Mouse (Mus musculus): ENCODE measurements at regions not wholly inside any gene's neighbourhood (a gene's known extent, or its start where the extent isn't known, plus 50 kb on each side); places are given as distances from the start of the nearest gene placed in this dataset.

DNA sequence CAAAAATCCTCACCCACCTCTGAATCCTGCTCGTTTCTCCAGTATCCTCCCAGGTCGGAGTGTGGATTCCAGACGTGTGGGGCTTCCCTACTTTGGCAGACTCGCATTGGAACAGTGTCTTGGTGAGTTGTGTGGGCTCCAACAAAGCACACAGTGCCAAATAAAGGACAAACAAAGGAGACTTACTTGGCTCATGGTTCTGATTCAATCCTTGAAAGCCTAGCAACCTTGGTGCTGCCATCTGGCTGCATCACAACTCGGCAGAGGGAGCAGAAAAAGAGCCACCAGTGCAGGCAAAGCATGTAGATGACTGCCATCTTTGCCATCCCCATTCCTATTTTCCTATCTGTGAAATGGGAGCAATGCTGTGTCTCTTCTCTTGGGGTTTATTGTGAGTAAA is 64.0 kb downstream of the Il9r start:
- peaks cover 7% of the 10 kb centered on the region; the same call in 1 of the 2 replicates for H3K4me1 ChIP-seq (replicated peaks; ENCODE audit: control insufficient read depth, insufficient read depth, low read length)
- H3K9ac ChIP-seq (ENCODE audit: low read length) = no peak overlapping the region
- H3K4me2 ChIP-seq (ENCODE audit: low read depth, low read length) = no peak overlapping the region
- H3K4me3 ChIP-seq (ENCODE audit: low read length) = no peak overlapping the region
- H3K36me3 ChIP-seq (ENCODE audit: control insufficient read depth, insufficient read depth, low read length) = no peaks in the 10 kb centered on the region
- H3K27ac ChIP-seq (ENCODE audit: low read length) = no peak overlapping the region
- H3K9me3 ChIP-seq (ENCODE audit: control insufficient read depth, low read length) = no peaks in the 10 kb centered on the region
- ATAC-seq (ENCODE audit: low read depth) = no peak
- H3K27me3 ChIP-seq (ENCODE audit: control insufficient read depth, insufficient read depth, low read depth, low read length) = no peaks in the 10 kb centered on the region
- 62% methylated on average over 5 of the region's 5 CpGs for WGBS

DNA sequence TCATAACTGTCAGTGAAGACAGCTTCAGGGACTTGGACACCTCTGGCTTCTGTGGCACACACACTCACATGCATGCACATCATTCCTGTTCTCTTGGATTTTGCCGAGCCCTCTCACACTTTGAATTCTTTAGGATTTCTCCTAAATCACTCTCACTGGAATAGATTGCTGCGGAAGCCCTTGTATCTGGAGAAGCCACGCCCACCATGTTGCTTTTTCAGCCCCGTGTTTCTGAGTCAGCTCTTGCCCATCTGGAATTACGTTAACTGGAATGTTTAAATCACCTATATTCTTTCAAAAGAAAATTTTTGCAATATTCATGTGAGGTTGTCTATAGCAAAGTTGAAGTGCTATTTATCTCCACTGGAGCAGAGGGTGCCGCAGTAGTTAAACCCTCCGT is 66.1 kb downstream of the Il9r start:
- no peak overlapping the region for H3K9ac ChIP-seq (ENCODE audit: low read length)
- no peaks in the 10 kb centered on the region for H3K36me3 ChIP-seq (ENCODE audit: control insufficient read depth, insufficient read depth, low read length)
- 62% methylated on average over 7 of the region's 7 CpGs for WGBS
- H3K4me3 ChIP-seq (ENCODE audit: low read length) = no peak overlapping the region
- H3K27ac ChIP-seq (ENCODE audit: low read length) = no peak overlapping the region
- H3K27me3 ChIP-seq (ENCODE audit: control insufficient read depth, insufficient read depth, low read depth, low read length) = no peaks in the 10 kb centered on the region
- peaks cover 7% of the 10 kb centered on the region; the same call in 1 of the 2 replicates for H3K4me1 ChIP-seq (replicated peaks; ENCODE audit: control insufficient read depth, insufficient read depth, low read length)
- H3K4me2 ChIP-seq (ENCODE audit: low read depth, low read length) = no peak overlapping the region
- ATAC-seq (ENCODE audit: low read depth) = no peak
- H3K9me3 ChIP-seq (ENCODE audit: control insufficient read depth, low read length) = no peaks in the 10 kb centered on the region

DNA sequence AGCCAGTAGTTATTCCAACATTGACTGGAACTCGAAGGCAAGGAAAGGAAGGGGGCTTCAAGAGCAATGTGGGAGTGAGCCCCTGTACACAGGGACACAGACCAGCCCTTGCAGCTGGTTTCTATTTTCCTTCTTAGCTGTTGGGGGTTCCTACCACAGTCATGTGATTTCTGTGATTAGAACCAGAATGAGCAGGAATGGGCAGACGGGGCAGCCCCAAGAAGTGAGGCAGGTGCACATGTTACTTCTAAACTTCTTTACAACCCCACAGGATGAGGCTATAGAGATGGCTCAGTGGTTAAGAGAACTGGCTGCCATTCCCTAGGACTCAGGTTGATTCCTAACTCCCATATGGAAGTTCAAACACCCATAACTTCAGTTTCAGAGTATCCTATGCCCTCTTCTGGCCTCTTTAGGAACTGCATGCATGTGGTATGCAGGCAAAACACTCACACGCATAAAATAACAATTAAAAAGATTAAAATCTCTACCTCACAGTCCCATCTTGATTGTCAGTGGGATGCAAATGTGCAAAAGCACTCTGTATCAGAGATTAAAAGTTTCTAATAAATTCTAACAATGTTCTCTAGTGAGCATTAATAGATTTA is 68.0 kb downstream of the Il9r start:
- Histone ChIP-seq H3K4me2 (ENCODE audit: low read depth, low read length) (no peak overlapping the region), H3K27me3 (ENCODE audit: control insufficient read depth, insufficient read depth, low read depth, low read length) (no peaks in the 10 kb centered on the region), H3K36me3 (ENCODE audit: control insufficient read depth, insufficient read depth, low read length) (no peaks in the 10 kb centered on the region), H3K4me3 (ENCODE audit: low read length) (no peak overlapping the region), H3K4me1 (replicated peaks; ENCODE audit: control insufficient read depth, insufficient read depth, low read length) (no peaks in the 10 kb centered on the region), H3K9me3 (ENCODE audit: control insufficient read depth, low read length) (no peaks in the 10 kb centered on the region), H3K27ac (ENCODE audit: low read length) (no peak overlapping the region), H3K9ac (ENCODE audit: low read length) (no peak overlapping the region)
- 71% methylated on average over 3 of the region's 3 CpGs for WGBS
- no peak for ATAC-seq (ENCODE audit: low read depth)

DNA sequence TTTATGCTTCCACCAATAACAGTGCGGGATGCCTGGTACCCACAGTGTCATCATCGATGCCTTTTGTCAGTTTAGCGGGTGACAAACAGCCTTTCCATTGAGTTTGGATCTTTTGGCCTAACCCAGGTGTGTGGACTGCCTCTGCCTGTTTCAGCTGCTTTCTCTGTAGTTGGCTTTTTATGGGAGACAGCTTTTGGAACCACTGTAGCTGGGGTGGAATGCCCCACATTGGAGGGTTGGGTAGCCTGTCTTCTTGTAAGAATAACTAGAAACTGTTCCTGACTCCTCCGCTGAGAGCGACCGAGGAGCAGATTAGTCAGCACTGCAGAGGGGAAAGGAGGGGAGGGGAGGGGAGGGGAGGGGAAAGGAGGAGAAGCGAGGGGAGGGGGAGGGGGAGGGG is 71.5 kb downstream of the Il9r start:
- no peak overlapping the region for H3K4me3 ChIP-seq (ENCODE audit: low read length)
- H3K36me3 ChIP-seq (ENCODE audit: control insufficient read depth, insufficient read depth, low read length) = no peaks in the 10 kb centered on the region
- no peak overlapping the region for H3K27ac ChIP-seq (ENCODE audit: low read length)
- no peaks in the 10 kb centered on the region for H3K4me1 ChIP-seq (replicated peaks; ENCODE audit: control insufficient read depth, insufficient read depth, low read length)
- H3K27me3 ChIP-seq (ENCODE audit: control insufficient read depth, insufficient read depth, low read depth, low read length) = no peaks in the 10 kb centered on the region
- no peaks in the 10 kb centered on the region for H3K9me3 ChIP-seq (ENCODE audit: control insufficient read depth, low read length)
- H3K9ac ChIP-seq (ENCODE audit: low read length) = no peak overlapping the region
- 52% methylated on average over 6 of the region's 7 CpGs for WGBS
- H3K4me2 ChIP-seq (ENCODE audit: low read depth, low read length) = no peak overlapping the region
- no peak for ATAC-seq (ENCODE audit: low read depth)

DNA sequence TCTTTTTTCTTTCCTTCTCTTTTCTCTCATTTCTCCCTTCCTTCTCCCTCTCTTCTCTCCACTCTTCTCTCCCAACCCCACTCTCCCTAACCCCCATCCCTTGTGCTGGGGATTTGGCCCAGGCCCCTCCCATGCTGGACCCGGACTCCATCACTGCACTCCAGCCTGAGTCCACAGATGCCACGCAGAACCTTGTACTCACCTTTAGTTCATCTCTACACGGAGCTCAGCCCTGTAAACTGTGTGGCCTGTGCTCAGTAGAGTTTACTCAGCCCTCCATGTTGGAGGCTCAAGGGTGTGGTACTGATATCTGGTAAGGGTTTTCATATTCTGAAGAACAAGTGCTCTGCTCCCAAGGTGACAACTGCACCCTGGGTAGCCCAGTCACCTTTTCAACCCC is 72.1 kb downstream of the Il9r start:
- no peak overlapping the region for H3K27ac ChIP-seq (ENCODE audit: low read length)
- no peaks in the 10 kb centered on the region for H3K27me3 ChIP-seq (ENCODE audit: control insufficient read depth, insufficient read depth, low read depth, low read length)
- no peaks in the 10 kb centered on the region for H3K9me3 ChIP-seq (ENCODE audit: control insufficient read depth, low read length)
- no peak overlapping the region for H3K9ac ChIP-seq (ENCODE audit: low read length)
- H3K4me3 ChIP-seq (ENCODE audit: low read length) = no peak overlapping the region
- 54% methylated on average over 3 of the region's 3 CpGs for WGBS
- no peak for ATAC-seq (ENCODE audit: low read depth)
- no peak overlapping the region for H3K4me2 ChIP-seq (ENCODE audit: low read depth, low read length)
- no peaks in the 10 kb centered on the region for H3K36me3 ChIP-seq (ENCODE audit: control insufficient read depth, insufficient read depth, low read length)
- H3K4me1 ChIP-seq (replicated peaks; ENCODE audit: control insufficient read depth, insufficient read depth, low read length) = no peaks in the 10 kb centered on the region

DNA sequence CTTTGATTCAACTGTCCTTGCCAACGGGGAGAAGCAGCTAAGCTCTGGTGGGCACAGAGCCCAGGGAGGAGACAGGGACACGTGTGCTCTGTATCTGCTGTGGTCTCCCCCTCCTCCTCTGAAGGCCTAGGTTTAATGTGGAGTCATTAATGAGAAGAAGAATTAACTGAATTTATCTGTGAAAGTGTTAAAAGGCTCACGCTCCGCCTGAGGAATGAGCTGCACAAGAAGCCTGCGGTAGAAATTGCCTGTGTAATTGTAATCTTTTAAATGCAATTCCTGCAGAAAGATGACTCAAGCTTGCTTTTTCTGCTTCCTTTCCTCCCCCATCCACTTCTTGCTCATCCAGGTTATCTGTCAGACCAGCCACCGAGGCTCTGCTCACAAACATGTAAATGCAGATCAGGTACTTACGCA is 72.7 kb downstream of the Il9r start:
- Histone ChIP-seq H3K9ac (ENCODE audit: low read length) (no peak overlapping the region), H3K9me3 (ENCODE audit: control insufficient read depth, low read length) (no peaks in the 10 kb centered on the region), H3K4me1 (replicated peaks; ENCODE audit: control insufficient read depth, insufficient read depth, low read length) (no peaks in the 10 kb centered on the region), H3K27me3 (ENCODE audit: control insufficient read depth, insufficient read depth, low read depth, low read length) (no peaks in the 10 kb centered on the region), H3K4me3 (ENCODE audit: low read length) (no peak overlapping the region), H3K27ac (ENCODE audit: low read length) (no peak overlapping the region), H3K36me3 (ENCODE audit: control insufficient read depth, insufficient read depth, low read length) (no peaks in the 10 kb centered on the region), H3K4me2 (ENCODE audit: low read depth, low read length) (no peak overlapping the region)
- no peak for ATAC-seq (ENCODE audit: low read depth)
- WGBS = 62% methylated on average over 7 of the region's 7 CpGs

DNA sequence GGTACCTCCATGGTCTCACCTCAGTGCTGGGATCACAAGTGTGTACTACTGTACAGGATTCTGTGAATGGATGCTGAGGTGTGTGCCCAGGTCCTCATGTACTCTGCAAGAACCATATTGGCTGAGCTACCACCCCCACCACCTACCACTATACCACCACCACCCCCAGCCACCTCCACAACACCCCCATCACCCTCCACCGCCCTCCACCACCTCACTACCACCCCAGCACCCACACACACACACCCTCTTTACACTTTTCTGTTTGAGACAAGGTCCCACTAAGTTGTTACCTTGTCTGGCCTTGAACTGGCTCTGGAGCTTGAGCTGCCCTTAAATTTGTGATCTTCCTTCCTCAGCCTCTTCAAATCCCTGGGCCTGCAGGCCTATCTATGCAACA is 73.3 kb downstream of the Il9r start:
- 70% methylated on average over 1 of the region's 1 CpGs for WGBS
- Histone ChIP-seq H3K27me3 (ENCODE audit: control insufficient read depth, insufficient read depth, low read depth, low read length) (no peaks in the 10 kb centered on the region), H3K27ac (ENCODE audit: low read length) (no peak overlapping the region), H3K36me3 (ENCODE audit: control insufficient read depth, insufficient read depth, low read length) (no peaks in the 10 kb centered on the region), H3K4me2 (ENCODE audit: low read depth, low read length) (no peak overlapping the region), H3K9me3 (ENCODE audit: control insufficient read depth, low read length) (no peaks in the 10 kb centered on the region), H3K9ac (ENCODE audit: low read length) (no peak overlapping the region), H3K4me1 (replicated peaks; ENCODE audit: control insufficient read depth, insufficient read depth, low read length) (no peaks in the 10 kb centered on the region), H3K4me3 (ENCODE audit: low read length) (no peak overlapping the region)
- no peak for ATAC-seq (ENCODE audit: low read depth)

DNA sequence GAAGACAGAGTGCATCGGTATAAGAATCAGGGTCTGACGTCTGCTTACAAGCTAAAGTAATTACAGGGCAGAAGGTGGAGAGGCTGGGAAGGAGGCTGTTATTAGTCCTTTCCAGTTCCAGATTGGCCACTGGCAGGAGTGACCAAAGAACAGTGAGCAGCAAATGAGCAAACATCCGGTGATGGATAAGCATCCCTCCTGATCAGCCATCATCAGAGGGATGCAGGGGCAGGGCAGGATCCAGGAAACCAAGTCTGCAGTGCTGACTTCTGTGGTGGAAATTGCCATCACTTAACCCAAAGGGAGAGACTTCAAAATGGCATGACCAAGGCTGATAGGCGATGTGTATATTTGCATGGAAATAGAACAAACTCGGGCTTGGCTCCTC is 73.8 kb downstream of the Il9r start:
- 69% methylated on average over 5 of the region's 5 CpGs for WGBS
- H3K36me3 ChIP-seq (ENCODE audit: control insufficient read depth, insufficient read depth, low read length) = no peaks in the 10 kb centered on the region
- H3K27me3 ChIP-seq (ENCODE audit: control insufficient read depth, insufficient read depth, low read depth, low read length) = no peaks in the 10 kb centered on the region
- H3K4me1 ChIP-seq (replicated peaks; ENCODE audit: control insufficient read depth, insufficient read depth, low read length) = no peaks in the 10 kb centered on the region
- no peak for ATAC-seq (ENCODE audit: low read depth)
- no peak overlapping the region for H3K9ac ChIP-seq (ENCODE audit: low read length)
- no peaks in the 10 kb centered on the region for H3K9me3 ChIP-seq (ENCODE audit: control insufficient read depth, low read length)
- no peak overlapping the region for H3K27ac ChIP-seq (ENCODE audit: low read length)
- no peak overlapping the region for H3K4me3 ChIP-seq (ENCODE audit: low read length)
- no peak overlapping the region for H3K4me2 ChIP-seq (ENCODE audit: low read depth, low read length)

DNA sequence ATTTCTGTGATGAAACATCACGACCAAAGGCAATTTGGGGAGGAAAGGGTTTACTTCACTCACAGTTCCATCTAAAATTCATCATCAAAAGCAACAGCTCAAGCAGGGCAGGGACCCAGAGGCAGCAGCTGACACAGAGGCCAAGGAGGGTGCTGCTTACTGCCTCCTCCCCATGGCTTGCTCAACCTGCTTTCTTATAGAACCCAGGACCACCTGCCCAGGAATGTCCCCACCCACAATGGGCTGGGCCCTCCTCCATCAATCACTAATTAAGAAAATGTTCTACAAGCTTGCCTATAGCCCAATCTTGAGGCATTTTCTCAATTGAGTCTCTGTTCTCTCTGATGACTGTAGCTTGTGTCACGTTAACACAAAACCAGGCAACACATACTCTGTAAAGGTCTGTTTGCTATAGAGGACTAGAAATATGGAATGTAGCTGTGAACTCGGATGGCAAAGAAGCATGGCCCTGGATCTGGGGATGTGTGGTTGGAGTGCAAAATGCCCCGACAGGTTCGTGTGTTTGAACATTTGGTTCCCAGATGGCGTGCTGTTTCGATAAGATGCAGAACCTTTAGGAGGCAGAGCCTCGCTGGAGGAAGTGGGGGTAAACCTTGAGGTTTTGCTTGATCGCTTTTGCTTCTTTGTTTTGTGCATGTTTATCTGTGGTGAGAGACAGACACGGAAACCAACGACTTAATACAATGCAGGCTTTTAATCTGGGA is 74.3 kb downstream of the Il9r start:
- no peak for ATAC-seq (ENCODE audit: low read depth)
- no peak overlapping the region for H3K27ac ChIP-seq (ENCODE audit: low read length)
- no peak overlapping the region for H3K4me3 ChIP-seq (ENCODE audit: low read length)
- H3K4me2 ChIP-seq (ENCODE audit: low read depth, low read length) = no peak overlapping the region
- no peaks in the 10 kb centered on the region for H3K27me3 ChIP-seq (ENCODE audit: control insufficient read depth, insufficient read depth, low read depth, low read length)
- H3K9ac ChIP-seq (ENCODE audit: low read length) = no peak overlapping the region
- WGBS = 53% methylated on average over 11 of the region's 11 CpGs
- no peaks in the 10 kb centered on the region for H3K4me1 ChIP-seq (replicated peaks; ENCODE audit: control insufficient read depth, insufficient read depth, low read length)
- H3K36me3 ChIP-seq (ENCODE audit: control insufficient read depth, insufficient read depth, low read length) = no peaks in the 10 kb centered on the region
- H3K9me3 ChIP-seq (ENCODE audit: control insufficient read depth, low read length) = no peaks in the 10 kb centered on the region
